Mouse (Mus musculus): ENCODE measurements around the gene Itgb4. TPM values are rescaled to one million over a fixed set of nuclear protein-coding genes. Genes with fewer than 3 reads are reported as not detected.

Gene Itgb4
- total RNA-seq (2014; fragmentation: Nextera tagmentation) (not detected in 2 replicates), total RNA-seq (2017) (0.05 and 0.06 TPM in 2 replicates), polyA plus RNA-seq (2012) (0.13 and 0.17 TPM in 2 replicates)

GRCm38 (mm10) chr11:115974309-115975082 is at the start of gene Itgb4:
TSS of gene Itgb4 (plus strand) at chr11:115974709.
- DNase-seq (ENCODE audit: low spot score) (no peak), ATAC-seq (ENCODE audit: extremely low read depth, insufficient number of reproducible peaks, low FRiP score, poor library complexity, severe bottlenecking) (no peak)
- Histone ChIP-seq H3K4me3 (ENCODE audit: low read depth, low read length) (no peak within 1 kb of the TSS), H3K27me3 (ENCODE audit: insufficient read depth, low read length) (peaks cover 79% of the 10 kb centered on the region), H3K4me1 (ENCODE audit: insufficient read depth, low read depth, low read length) (peaks cover 14% of the 10 kb centered on the region), H3K36me3 (replicated peaks) (no peaks in the 10 kb centered on the region), H3K9me3 (replicated peaks) (no peaks in the 10 kb centered on the region)
- no peak for TF ChIP-seq POLR2AphosphoS5 (IDR thresholded peaks at IDR 0.05; ENCODE audit: insufficient replicate concordance, low read depth, low read length)
- TF ChIP-seq GATA2 (IDR thresholded peaks at IDR 0.05; ENCODE audit: borderline replicate concordance, low read depth, low read length) = no peak
- no peak for TF ChIP-seq CTCF (IDR thresholded peaks at IDR 0.05; ENCODE audit: low read depth, low read length)
- no peak for TF ChIP-seq GATA1 (IDR thresholded peaks at IDR 0.05; ENCODE audit: borderline replicate concordance, low read length)
- no peak for TF ChIP-seq TAL1 (conservative IDR thresholded peaks at IDR 0.05; ENCODE audit: low read depth, low read length)

- peaks cover 64% of the 10 kb centered on the region for H3K36me3 ChIP-seq (replicated peaks)
- peaks cover 20% of the 10 kb centered on the region for H3K4me1 ChIP-seq (ENCODE audit: insufficient read depth, low read depth, low read length)
- DNase-seq (ENCODE audit: low spot score) (no peak), ATAC-seq (ENCODE audit: extremely low read depth, insufficient number of reproducible peaks, low FRiP score, poor library complexity, severe bottlenecking) (no peak)
- H3K27me3 ChIP-seq (ENCODE audit: insufficient read depth, low read length) = no peaks in the 10 kb centered on the region
- no peak overlapping the region for H3K4me3 ChIP-seq (ENCODE audit: low read depth, low read length)
- no peaks in the 10 kb centered on the region for H3K9me3 ChIP-seq (replicated peaks)
- TF ChIP-seq CTCF (IDR thresholded peaks at IDR 0.05; ENCODE audit: low read depth, low read length) (no peak), GATA2 (IDR thresholded peaks at IDR 0.05; ENCODE audit: borderline replicate concordance, low read depth, low read length) (no peak), TAL1 (conservative IDR thresholded peaks at IDR 0.05; ENCODE audit: low read depth, low read length) (no peak), GATA1 (IDR thresholded peaks at IDR 0.05; ENCODE audit: borderline replicate concordance, low read length) (no peak), POLR2AphosphoS5 (IDR thresholded peaks at IDR 0.05; ENCODE audit: insufficient replicate concordance, low read depth, low read length) (no peak)
Observed at GRCm38 (mm10) chr11:115929031-115929430, 45.5 kb upstream of the Itgb4 start.

DNA sequence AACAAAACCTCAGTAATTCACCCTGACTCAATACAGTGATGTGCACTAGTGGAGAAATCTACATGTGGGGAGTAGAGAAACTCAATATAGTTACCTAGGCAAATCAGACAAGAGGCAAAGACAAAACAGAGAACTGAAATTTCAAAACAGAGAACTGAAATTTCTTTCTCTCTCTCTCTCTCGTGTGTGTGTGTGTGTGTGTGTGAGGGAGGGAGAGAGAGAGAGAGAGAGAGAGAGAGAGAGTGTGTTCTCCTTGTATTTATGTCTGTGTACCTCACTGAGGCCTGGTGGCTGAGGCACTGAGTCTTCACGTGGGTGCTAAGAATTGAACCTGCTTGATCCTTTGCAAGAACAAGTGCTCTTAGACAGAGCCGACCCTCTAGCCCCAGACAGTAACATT is 44.7 kb upstream of the Itgb4 start:
- ATAC-seq (ENCODE audit: extremely low read depth, insufficient number of reproducible peaks, low FRiP score, poor library complexity, severe bottlenecking) = no peak
- Histone ChIP-seq H3K4me1 (ENCODE audit: insufficient read depth, low read depth, low read length) (peaks cover 27% of the 10 kb centered on the region), H3K9me3 (replicated peaks) (no peaks in the 10 kb centered on the region), H3K4me3 (ENCODE audit: low read depth, low read length) (no peak overlapping the region), H3K36me3 (replicated peaks) (peaks cover 60% of the 10 kb centered on the region), H3K27me3 (ENCODE audit: insufficient read depth, low read length) (no peaks in the 10 kb centered on the region)
- DNase-seq (ENCODE audit: low spot score) = no peak
- TF ChIP-seq CTCF (IDR thresholded peaks at IDR 0.05; ENCODE audit: low read depth, low read length) = no peak
- no peak for TF ChIP-seq TAL1 (conservative IDR thresholded peaks at IDR 0.05; ENCODE audit: low read depth, low read length)
- no peak for TF ChIP-seq POLR2AphosphoS5 (IDR thresholded peaks at IDR 0.05; ENCODE audit: insufficient replicate concordance, low read depth, low read length)
- TF ChIP-seq GATA1 (IDR thresholded peaks at IDR 0.05; ENCODE audit: borderline replicate concordance, low read length) = no peak
- no peak for TF ChIP-seq GATA2 (IDR thresholded peaks at IDR 0.05; ENCODE audit: borderline replicate concordance, low read depth, low read length)

DNA sequence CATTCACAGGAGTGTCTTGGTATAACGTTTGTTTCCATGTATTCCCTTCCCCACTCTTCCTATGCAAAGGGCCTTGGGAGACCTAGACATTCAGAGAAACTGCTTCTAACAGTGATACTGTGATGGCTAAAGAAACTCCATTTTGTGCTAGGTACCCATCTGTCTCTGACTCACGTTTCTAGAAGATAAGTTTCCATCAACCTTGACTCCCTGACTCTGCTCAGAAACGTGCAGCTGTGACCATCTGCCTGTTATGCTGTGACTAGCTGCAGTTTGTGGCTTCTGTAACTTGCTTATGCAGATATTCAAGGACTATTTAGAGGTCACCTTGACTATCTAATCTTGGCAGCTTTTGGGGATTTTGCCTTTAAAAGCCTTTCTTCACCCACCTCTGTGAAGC is 43.3 kb upstream of the Itgb4 start:
- ATAC-seq (ENCODE audit: extremely low read depth, insufficient number of reproducible peaks, low FRiP score, poor library complexity, severe bottlenecking) (no peak), DNase-seq (ENCODE audit: low spot score) (no peak)
- H3K4me1 ChIP-seq (ENCODE audit: insufficient read depth, low read depth, low read length) = peaks cover 39% of the 10 kb centered on the region
- no peaks in the 10 kb centered on the region for H3K27me3 ChIP-seq (ENCODE audit: insufficient read depth, low read length)
- no peaks in the 10 kb centered on the region for H3K9me3 ChIP-seq (replicated peaks)
- H3K36me3 ChIP-seq (replicated peaks) = peaks cover 64% of the 10 kb centered on the region
- H3K4me3 ChIP-seq (ENCODE audit: low read depth, low read length) = no peak overlapping the region
- TF ChIP-seq CTCF (IDR thresholded peaks at IDR 0.05; ENCODE audit: low read depth, low read length) (no peak), TAL1 (conservative IDR thresholded peaks at IDR 0.05; ENCODE audit: low read depth, low read length) (no peak), GATA1 (IDR thresholded peaks at IDR 0.05; ENCODE audit: borderline replicate concordance, low read length) (no peak), GATA2 (IDR thresholded peaks at IDR 0.05; ENCODE audit: borderline replicate concordance, low read depth, low read length) (no peak), POLR2AphosphoS5 (IDR thresholded peaks at IDR 0.05; ENCODE audit: insufficient replicate concordance, low read depth, low read length) (no peak)

GRCm38 (mm10) chr11:115933108-115933746 is 41.3 kb upstream of the Itgb4 start, which contains the start of the genes Sap30bp and Recql5:
TSS of gene Sap30bp (plus strand) at chr11:115933282.
TSS of gene Recql5 (minus strand) at chr11:115933477.
- Histone ChIP-seq H3K9me3 (replicated peaks) (no peaks in the 10 kb centered on the region), H3K36me3 (replicated peaks) (peaks cover 67% of the 10 kb centered on the region), H3K4me1 (ENCODE audit: insufficient read depth, low read depth, low read length) (peaks cover 37% of the 10 kb centered on the region), H3K27me3 (ENCODE audit: insufficient read depth, low read length) (no peaks in the 10 kb centered on the region), H3K4me3 (ENCODE audit: low read depth, low read length) (peak within 1 kb of the TSS; percentile 88)
- no peak for TF ChIP-seq CTCF (IDR thresholded peaks at IDR 0.05; ENCODE audit: low read depth, low read length)
- TF ChIP-seq POLR2AphosphoS5 (IDR thresholded peaks at IDR 0.05; ENCODE audit: insufficient replicate concordance, low read depth, low read length) = no peak
- no peak for TF ChIP-seq GATA1 (IDR thresholded peaks at IDR 0.05; ENCODE audit: borderline replicate concordance, low read length)
- no peak for TF ChIP-seq GATA2 (IDR thresholded peaks at IDR 0.05; ENCODE audit: borderline replicate concordance, low read depth, low read length)
- no peak for TF ChIP-seq TAL1 (conservative IDR thresholded peaks at IDR 0.05; ENCODE audit: low read depth, low read length)
- peak; percentile 97 for ATAC-seq (ENCODE audit: extremely low read depth, insufficient number of reproducible peaks, low FRiP score, poor library complexity, severe bottlenecking)
- DNase-seq (ENCODE audit: low spot score) = peak; percentile 86

- Histone ChIP-seq H3K27me3 (ENCODE audit: insufficient read depth, low read length) (no peaks in the 10 kb centered on the region), H3K4me1 (ENCODE audit: insufficient read depth, low read depth, low read length) (peaks cover 37% of the 10 kb centered on the region), H3K4me3 (ENCODE audit: low read depth, low read length) (peak overlapping the region; percentile 88), H3K36me3 (replicated peaks) (peaks cover 66% of the 10 kb centered on the region), H3K9me3 (replicated peaks) (no peaks in the 10 kb centered on the region)
- no peak for TF ChIP-seq TAL1 (conservative IDR thresholded peaks at IDR 0.05; ENCODE audit: low read depth, low read length)
- TF ChIP-seq GATA1 (IDR thresholded peaks at IDR 0.05; ENCODE audit: borderline replicate concordance, low read length) = no peak
- no peak for TF ChIP-seq GATA2 (IDR thresholded peaks at IDR 0.05; ENCODE audit: borderline replicate concordance, low read depth, low read length)
- TF ChIP-seq POLR2AphosphoS5 (IDR thresholded peaks at IDR 0.05; ENCODE audit: insufficient replicate concordance, low read depth, low read length) = no peak
- no peak for TF ChIP-seq CTCF (IDR thresholded peaks at IDR 0.05; ENCODE audit: low read depth, low read length)
- ATAC-seq (ENCODE audit: extremely low read depth, insufficient number of reproducible peaks, low FRiP score, poor library complexity, severe bottlenecking) (no peak), DNase-seq (ENCODE audit: low spot score) (no peak)
Observed at GRCm38 (mm10) chr11:115933747-115934110, 40.8 kb upstream of the Itgb4 start.

Measured in G1E (cell line).